Mouse (Mus musculus) spleen, embryonic (tissue): ENCODE results near the gene Plek.
"Not testable (repeated sequence)": the region's sequence is repeated elsewhere in the genome, so short reads cannot be mapped to it uniquely, and the experiment has no call there.

ENCODE experiments used
- CTCF ChIA-PET: fragments of 350-600 bp; sonication (Branson Sonifier 250); formaldehyde crosslinking; loops from one replicate; lab custom pipeline; 2022; lab: Charles Lee

The Plek gene

DNA sequence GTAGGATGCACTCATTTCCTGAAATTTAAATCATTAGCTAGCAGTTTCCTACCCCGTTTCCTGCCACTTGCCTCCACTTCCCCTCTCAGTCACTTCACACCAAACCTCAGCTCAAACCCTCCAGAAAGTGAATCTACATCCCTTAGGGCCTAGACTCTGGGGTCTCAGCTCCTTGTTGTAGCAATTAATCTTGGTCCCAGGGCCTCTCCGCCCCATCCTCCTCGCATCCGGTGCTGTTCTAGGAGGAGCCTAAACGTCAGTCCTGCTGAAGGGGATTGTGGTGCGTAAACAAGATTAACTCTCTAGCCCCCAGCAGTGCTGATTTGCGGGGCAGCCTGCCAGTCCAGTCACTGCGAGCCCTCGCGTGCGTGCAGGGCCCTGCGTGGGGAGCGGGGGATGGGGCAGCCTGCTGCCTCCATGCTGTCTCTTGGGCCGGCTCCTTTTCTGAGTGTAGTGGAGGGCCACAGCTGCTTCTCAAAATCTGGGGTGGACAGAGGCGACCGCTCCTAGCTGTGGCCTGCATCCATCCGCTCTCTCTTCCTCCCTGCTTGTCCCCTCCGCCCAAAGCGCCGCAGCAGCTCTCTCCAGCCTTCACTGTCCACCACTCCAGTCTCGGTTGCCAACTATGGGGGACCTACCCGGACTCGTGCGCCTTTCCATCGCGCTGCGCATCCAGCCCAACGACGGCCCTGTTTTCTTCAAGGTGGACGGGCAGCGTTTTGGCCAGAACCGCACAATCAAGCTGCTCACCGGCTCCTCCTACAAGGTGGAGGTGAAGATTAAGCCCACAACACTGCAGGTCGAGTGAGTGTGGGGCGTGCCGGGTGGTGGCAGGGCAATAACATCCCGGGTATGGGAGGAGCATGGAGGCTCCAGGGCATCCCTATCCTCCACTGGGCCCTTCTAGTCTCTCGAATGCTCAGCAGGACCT lies at the start of gene Plek, which contains the start of gene Cnrip1:
TSS of gene Plek (minus strand) at position 837 of the 931 bp plus-strand sequence.
TSS of gene Cnrip1 (plus strand) at position 42 of the 931 bp plus-strand sequence.
- CTCF ChIA-PET: interaction anchor here (0.7 kb wide), 2 partner anchors 32 to 56 kb away, joined by 3 to 4 read pairs; no protein-coding TSS in a partner anchor

DNA sequence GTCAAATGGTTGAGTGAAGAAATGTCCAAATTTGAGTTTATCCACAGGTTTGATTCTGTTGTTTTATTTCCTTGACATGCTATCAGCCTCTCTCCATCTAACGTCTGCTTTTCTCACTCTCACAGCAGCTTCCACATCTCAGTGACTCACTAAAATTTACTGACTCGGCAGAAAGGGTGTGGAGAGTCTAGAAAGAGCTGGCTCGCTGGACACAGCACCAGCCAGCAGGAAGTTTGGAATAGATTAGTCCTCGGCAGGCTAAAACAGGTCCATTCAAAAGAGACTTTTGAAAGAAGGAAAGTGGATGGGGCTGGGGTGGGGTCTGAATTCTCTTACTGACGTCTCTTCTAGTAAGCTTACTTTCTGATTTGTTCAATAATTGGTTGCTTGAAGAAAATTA lies 33.9 kb upstream of the Plek start:
- CTCF ChIA-PET: no interaction called here

DNA sequence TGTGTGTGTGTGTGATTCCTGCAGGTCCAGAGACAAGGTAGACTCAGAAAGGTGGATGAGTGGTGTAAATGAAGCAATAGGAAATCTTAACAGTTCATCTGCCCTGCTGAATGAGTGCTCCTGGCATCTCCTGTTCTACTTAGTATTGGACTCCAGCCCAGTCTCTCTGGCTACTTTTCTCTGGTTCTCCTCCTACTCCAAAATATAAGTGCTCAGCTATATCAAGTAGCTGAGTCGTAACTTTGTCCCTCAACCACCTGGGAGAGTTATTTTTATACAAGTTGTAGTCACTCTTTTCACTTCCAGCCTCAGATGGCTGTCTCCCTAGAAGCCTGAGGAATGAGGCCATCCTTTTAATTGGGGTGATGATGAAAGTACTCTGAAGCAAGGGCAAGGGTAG lies 31.7 kb upstream of the Plek start:
- CTCF ChIA-PET: no interaction called here

DNA sequence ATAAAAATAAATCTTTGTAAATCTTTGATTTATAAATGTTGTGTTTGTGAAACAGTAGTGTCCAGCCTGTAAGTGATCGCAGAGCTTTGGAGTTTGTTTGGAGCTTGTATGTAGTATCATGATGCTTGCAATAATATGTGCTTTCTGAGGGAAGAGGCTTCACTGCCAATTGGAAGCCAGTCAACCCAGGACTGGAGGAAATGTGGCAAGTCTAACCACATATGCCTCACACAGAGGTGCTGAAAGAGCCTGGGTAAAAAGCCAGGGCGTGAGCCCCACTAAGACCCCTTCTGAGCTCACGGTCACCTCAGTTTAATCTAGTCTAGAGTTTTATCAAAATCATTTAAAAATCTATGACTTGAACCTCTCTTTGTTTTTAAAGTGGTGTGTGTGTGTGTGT lies 31.3 kb upstream of the Plek start:
- CTCF ChIA-PET: no interaction called here

DNA sequence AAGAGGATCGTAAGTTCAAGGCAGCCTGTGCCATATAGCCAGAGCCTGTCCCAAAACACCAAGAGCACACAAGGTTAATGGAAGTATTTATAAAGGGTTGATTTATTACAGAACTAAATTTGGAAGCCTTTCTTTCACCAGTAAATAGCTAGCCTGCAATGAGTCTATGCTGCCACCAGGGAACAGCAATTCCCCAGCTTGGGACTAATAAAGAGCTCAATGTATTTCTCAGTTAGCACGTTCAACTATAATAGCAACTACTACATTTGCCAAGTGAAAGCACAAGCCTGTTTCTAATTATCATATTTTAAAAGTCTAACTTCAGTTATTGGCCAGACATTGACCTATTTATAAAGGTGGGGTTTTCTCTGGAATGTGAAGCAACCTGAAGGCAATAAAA lies 30.8 kb upstream of the Plek start:
- CTCF ChIA-PET: no interaction called here

DNA sequence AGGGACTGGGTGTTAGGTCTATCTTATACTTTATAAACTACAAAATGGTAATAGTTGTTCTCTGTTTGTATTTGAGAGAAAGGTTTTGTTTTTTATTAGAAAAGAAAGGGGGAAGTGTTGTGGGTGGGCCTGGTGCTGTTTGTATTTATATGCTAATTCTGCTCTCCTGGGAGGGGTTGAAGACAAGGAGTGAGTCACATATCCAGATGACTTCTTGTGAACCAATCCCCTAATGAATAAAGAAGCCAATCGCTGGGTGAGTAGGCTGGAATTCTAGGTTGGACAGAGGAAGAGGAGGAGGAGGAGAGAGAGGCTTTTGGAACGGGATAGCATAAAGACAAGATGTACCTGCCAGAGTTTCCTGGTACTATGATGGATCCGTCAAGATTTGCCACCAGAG lies 29.9 kb upstream of the Plek start:
- CTCF ChIA-PET: no interaction called here

DNA sequence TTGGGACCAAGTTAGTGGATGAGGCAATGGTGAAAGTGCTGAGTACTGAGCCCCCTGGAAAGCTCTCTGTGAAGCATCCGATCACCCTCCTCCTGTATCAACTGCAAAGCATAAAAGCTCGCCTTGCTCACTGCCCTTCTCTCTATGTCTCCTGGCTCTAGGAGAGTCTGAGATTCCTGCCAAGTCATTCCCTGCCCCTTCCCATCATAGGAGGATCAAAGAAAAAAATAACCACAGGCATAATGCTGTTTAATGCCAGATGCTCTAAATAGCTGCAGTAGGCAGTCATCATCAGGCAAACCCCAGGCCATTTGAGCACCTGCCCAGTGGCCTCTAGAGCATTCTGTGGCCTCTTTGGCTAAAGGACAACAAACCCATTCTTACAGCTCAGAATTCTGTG lies 23.5 kb upstream of the Plek start:
- CTCF ChIA-PET: no interaction called here

DNA sequence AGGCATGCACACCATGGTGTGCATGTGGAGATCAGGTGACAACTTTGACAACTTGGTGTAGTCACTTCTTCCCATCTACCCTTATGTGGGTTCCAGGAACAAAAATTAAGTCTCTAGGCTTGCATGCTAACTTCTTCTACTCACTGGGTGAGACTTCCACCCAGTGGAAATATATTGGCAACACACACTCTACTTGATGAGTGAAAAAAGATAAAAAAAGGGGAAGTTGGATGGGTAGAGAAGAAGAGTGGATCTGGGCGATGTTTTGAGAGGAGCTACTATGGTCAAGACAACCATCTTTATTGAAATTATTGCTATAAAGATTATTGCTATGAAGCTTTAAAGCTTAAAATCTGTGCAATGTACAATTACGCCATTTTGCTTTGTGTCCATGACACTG lies 17.2 kb upstream of the Plek start:
- CTCF ChIA-PET: not testable (repeated sequence)

DNA sequence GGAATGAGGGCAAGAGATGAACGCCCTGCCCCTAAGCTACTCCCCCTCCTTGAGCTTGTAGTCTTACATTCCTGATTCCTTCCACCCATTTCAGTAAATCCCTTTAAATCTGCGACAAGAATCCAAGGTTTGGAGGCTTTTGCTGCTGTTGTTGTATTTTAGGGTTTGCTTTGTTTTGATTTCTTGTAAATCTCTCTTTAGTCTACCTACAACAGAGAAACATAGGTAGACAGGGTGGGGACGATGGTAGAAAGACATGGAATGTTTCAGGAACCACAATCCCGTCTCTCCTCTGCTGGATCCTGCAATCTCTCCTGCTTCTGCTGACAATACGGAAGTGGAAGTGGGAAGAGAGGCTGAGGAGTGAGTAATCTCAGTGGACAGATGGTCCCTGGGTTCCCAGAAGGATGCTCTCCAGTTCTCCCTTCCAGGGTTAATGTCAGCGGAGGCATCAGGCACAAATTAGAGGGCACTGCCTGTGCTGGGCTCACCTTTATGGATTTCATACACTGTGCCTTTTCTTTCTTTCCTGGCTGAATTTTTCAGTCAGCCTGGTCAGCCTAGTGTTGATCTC lies 382 bp upstream of the Plek start:
- CTCF ChIA-PET: interaction anchor here (0.7 kb wide), 1 partner anchor 32 kb away, joined by 3 read pairs; no protein-coding TSS in a partner anchor

DNA sequence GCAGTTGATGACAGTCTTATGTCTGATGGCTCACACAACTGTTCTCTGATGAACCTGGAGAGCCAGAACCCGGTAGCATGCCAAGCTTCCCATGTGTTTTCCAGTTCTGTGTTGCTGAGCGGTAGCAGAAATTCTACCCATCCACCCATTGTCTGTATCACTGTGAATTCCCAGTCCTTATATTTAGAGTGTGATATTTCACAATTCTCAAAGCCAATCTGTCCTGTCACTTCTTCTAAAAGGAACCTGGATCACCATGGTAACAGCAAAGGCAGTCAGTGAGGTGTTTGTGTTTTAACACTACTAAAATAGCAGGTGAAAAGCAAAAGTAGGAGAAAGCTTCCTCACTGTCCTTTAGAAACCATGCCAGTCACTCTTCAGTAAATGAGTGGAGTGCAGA lies 6.4 kb downstream of the Plek start:
- CTCF ChIA-PET: no interaction called here

DNA sequence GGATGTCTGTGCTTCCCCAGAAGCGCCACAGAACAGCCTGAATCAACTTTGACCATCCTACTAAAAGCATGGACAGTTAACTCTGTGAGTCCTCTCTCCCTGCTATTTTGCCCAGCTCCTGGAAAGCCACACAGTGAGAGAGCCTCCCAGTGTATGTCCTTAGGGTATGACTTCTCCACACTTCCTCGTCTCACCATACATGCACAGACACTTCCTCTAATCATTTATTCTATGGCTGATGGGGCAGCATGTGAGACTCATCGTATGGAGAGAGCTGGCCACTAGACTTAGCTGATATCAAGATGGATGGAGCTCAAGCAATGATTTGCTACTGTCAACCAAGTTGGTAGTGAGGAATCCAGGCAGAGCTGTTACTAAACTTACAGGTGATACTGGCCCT lies 28.2 kb downstream of the Plek start:
- CTCF ChIA-PET: no interaction called here

DNA sequence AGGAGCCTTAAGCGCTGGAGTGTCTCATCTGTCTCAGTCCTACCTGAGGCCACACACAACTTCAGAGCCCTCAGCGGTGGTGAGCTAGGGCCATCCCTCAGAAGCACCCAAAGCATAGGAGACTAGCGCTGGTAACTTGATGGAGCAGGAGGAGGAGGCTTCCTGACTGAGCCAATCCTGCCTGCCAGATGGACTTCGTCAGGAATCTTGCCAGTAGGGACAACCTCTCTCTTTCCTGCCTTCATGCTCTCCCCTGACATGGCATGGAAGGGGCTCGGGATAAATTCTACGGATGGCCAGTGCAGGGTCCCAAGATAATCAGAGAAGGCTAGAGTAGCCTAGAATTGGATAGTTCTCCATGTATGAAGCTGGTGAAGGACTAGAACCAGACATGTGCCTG lies 29.0 kb downstream of the Plek start:
- CTCF ChIA-PET: no interaction called here

DNA sequence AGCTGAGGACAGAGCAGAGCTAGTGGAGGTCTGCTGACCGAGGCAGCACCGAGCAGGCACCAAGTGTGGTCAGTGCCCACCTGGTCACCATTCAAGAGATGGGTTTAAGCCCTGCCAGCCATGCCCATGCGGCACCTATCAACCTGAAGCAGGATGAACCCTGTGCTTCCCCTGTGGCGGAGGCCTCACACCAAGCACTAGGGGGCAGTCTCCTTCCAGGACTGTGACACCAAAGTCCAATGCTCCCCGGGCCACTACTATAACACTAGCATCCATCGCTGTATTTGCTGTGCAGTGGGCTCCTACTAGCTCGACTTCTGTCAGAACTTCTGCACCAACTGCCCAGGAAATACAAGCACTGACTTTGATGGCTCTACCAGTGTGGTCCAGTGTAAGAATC lies 32.9 kb downstream of the Plek start:
- CTCF ChIA-PET: no interaction called here

DNA sequence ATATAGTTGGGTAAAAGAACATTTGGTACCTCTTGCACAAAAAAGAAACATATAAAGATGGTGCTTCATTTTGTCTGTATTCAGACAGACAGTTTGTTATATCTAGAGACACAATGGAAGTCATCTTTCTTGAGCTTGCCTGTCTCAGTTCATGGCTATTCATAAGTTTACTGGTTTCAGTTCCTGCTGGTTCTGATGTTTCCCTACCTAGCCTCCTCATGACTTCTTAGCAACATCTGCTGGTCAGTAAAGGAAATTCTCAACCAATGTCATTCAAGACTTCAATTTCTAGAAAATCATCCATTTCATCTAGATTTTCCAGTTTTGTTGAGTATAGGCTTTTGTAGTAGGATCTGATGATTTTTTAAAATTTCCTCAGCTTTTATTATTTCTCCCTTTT lies 39.2 kb downstream of the Plek start:
- CTCF ChIA-PET: no interaction called here

DNA sequence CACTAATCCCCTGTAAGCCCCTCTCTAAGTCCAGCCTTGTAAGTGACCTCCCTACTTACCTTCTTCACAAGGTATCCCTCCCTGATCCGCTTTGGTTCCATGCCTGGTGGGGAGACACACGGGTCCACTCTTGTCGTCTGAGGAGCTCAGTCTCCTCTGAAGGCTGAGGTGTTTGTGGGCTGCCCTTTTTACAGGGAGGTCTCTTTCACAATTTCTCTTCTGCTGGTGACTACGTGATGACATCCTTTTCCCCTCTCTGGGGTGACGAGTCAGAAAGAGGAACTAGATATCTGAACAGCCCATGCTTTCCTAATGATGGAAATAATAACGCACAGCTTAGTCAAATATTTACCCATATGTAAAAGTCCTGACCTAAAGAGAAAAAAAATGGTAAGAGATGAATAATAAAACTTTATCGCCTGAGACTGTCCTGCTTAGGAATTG lies 43.7 kb downstream of the Plek start:
- CTCF ChIA-PET: interaction anchor here (0.7 to 1.1 kb wide), 3 partner anchors 20 to 157 kb away, joined by 3 to 10 read pairs (median 5); no protein-coding TSS in a partner anchor

DNA sequence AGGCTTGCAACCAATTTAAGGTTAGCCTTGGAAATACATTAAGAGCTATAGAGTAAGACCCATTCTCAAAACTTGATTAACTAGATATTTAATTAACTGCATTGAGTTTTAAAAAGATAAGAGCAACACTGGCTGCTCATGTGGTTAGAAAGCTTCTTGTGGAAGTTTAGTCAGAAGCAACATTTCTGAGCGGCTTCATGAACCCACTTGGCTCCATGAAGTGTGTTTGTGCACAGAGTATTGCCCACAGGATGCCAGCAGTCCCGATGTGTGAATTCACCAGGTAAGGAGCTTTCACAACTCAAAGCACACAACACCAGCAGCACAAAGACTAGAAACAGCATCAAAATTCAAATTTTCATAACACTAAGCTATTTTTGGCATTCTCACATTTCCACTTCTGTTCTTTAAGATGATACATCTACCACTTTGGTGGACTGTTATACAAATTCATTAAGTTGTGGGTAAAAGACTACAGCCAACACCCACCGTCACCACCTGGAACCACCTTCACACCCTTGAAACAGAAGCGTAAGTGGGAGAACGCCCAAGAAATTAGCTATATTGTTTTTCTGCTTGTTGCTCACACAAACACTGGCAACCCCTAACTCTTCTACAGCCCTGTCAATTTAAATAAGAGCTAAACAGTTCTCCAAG lies 44.5 kb downstream of the Plek start:
- CTCF ChIA-PET: interaction anchor here (0.8 to 1.1 kb wide), 2 partner anchors 19 to 40 kb away, joined by 3 to 5 read pairs; no protein-coding TSS in a partner anchor

DNA sequence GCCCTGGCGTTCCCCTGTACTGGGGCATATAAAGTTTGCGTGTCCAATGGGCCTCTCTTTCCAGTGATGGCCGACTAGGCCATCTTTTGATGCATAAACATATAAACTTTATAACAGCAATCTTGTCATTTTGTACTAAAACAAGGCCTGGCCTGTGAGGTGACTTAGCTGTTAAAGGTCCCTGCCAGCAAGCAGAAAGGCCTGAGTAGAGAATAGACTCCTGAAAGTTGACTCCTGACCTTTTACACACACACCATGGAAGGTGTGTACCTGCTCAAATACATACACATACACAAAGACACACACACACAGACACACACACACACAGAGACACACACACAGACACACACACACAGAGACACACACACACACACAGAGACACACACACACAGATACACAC lies 45.7 kb downstream of the Plek start:
- CTCF ChIA-PET: not testable (repeated sequence)

DNA sequence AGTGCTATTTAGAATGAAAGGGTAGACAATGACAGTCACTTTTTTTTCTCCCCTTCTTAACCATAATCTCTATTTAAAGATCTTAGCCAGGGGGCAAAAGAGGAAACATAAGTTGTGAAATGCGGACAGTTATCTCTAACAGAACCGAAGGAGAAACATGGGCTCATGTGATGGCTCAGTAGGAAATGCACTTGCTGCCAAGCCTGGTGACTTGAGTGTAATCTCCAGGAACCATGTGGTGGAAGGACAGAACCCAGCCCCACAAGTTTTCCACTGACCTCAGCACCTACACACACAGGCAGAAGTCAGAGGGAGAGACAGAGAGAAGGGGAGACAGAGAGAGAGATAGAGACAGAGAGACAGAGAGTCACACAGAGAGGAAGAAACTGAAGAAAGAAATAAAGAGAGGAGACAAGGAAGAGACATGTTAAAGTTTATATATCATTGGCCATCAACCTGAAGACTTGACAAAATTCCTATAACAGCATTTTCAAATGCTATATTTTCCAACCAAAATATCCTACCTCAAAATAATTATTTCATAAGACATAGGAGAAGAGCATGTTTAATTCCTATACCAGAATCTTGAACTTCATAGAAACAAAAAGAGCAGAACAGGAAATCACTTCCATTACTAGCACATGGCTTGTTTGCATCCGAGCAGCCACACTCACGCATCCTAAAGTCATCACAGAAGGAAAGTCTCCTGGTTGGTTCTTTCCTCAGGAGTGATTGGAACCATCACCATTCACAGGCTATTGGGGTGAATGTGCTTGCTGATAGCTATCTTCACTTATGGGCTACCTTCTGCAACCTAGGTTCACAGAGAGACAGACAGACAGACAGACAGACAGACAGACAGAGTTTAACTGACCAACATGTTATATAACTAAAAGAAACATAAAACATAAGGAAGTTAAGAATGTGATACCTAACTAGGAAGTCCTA lies 47.0 kb downstream of the Plek start:
- CTCF ChIA-PET: interaction anchor here (1.0 to 1.2 kb wide), 2 partner anchors 14 to 16 kb away, joined by 3 to 4 read pairs; no protein-coding TSS in a partner anchor

DNA sequence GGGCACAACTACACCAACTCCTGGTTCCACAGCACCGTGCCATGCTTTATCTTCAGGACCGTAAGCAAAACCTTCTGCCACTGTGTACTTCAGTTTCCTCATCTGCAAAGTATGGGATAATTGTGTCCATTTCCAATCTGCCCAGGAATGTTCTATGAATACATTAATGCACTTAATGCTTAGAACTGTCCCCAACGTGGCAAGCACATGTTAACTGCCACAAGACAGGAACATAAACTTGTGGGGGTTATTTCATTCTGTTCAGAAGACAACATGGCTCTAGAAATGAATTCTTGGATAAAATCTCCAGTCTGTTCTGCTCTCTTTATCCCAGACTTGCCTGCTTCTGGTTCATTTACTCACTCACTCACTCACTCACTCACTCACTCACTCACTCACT lies 48.4 kb downstream of the Plek start:
- CTCF ChIA-PET: interaction anchor here (0.7 to 1.2 kb wide), 3 partner anchors 12 to 21 kb away, joined by 3 to 4 read pairs (median 4); no protein-coding TSS in a partner anchor

DNA sequence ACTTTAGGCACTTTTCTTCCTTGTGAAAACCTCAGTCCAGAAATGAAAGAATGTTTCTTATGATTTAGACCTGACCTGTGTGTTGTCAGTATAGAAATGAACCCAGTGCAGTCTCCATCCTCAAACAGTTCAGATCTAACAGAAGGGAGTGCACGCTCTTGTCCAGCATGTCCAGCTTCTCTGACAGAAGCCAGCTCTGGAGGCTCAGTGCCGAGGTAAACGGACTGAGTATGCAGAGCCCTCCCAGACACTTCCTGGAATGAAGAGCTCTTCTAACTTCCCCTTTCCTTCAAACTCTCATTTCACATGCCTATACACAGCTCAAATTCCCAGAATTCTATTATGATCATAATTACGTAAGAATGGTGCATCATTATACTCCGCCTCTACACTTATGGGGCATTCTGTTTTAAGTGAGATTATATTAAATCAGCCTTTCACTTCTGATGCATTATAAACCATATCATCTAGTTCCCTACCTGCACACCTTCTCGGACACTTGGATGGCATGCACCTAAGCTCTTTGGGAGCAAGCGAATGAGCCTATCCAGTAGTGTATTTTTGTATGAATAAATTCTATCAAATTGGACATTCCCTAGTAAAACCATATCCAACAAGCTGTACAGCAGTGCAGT lies 49.3 kb downstream of the Plek start:
- CTCF ChIA-PET: interaction anchor here (0.6 to 0.7 kb wide), 2 partner anchors 20 to 39 kb away, joined by 4 read pairs; no protein-coding TSS in a partner anchor
